Mouse (Mus musculus) myocyte (in vitro differentiated cells): Measurements from ENCODE around the gene Szt2.

ENCODE experiments used
- CEBPB ChIP-seq: IDR thresholded peaks from 2 replicates; pipeline ENCODE4 v1.6.1; 2011; ENCODE audit warnings: mild to moderate bottlenecking, moderate library complexity; ENCODE audit not compliant: poor library complexity, insufficient read depth, severe bottlenecking
- E2F4 ChIP-seq: IDR thresholded peaks from one replicate; pipeline ENCODE4 v1.6.1; 2011; ENCODE audit warnings: mild to moderate bottlenecking, control low read depth, moderate library complexity; ENCODE audit not compliant: insufficient read depth
- POLR2A ChIP-seq: IDR thresholded peaks from one replicate; pipeline ENCODE4 v1.6.1; 2011; ENCODE audit warnings: low read depth, mild to moderate bottlenecking, control low read depth, moderate library complexity; ENCODE audit not compliant: insufficient read length
- POLR2AphosphoS2 ChIP-seq: IDR thresholded peaks from one replicate; pipeline ENCODE4 v1.6.1; 2011; ENCODE audit warnings: low read depth, control low read depth; ENCODE audit not compliant: insufficient read length
- REST ChIP-seq: IDR thresholded peaks from one replicate; pipeline ENCODE4 v1.6.1; 2011; ENCODE audit warnings: mild to moderate bottlenecking, control low read depth, moderate library complexity; ENCODE audit not compliant: insufficient read depth, insufficient read length
- SRF ChIP-seq: IDR thresholded peaks from one replicate; pipeline ENCODE4 v1.6.1; 2011; ENCODE audit warnings: low read depth; ENCODE audit not compliant: control insufficient read depth, insufficient read length
- TCF3 ChIP-seq: IDR thresholded peaks from one replicate; pipeline ENCODE4 v1.6.1; 2011; ENCODE audit warnings: low read depth, control low read depth; ENCODE audit not compliant: insufficient read length
- USF1 ChIP-seq: IDR thresholded peaks from one replicate; pipeline ENCODE4 v1.6.1; 2011; ENCODE audit warnings: low read depth, mild to moderate bottlenecking, control low read depth, moderate library complexity

DNA sequence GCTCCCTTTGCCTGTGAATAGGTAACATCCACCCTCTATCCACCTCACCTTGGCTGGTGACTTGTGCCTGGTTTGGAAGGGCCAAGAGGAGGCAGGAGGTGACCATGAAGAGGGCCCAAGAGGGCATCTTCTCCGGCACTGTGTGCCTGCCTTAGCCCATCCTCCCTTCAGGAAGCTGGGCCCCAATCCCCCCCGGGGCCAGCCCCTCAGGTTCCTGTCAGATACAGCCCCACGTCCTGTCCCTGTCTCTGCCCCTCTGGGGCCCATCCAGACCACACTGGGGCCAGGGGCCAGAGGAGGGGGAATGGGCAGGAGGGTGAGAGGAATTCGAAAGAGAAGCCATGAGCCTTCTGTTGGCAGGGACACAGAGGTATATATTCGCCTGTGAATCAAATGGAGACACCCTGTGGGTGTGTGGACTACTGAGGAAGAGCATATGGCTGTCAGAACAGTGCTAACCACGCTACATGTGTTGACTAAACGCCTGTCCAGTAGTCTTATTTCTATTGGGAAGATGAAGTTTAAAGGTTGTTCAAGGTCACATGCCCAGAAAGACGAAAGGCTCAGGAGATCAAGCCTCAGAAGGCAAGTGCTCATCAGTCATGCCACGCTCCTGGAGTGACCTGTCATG, 48.4 kb upstream of the Szt2 start, which contains the start of gene Mpl:
- TF ChIP-seq POLR2AphosphoS2 (no peak), POLR2A (no peak), E2F4 (no peak), REST (no peak), SRF (no peak), CEBPB (no peak), USF1 (no peak), TCF3 (no peak)
